Mouse (Mus musculus) forebrain, embryonic 14.5 days (tissue): ENCODE data around the gene Usp15. TPM values are rescaled to one million over a fixed set of nuclear protein-coding genes. Genes with fewer than 3 reads are reported as not detected.

Experiments used
- ATAC-seq: fragments of 200-750 bp; cut with Nextera tagmentation; 2 replicates; pipeline ENCODE4 v1.8.0; 2017; ENCODE audit warnings: mild to moderate bottlenecking, moderate library complexity
- DNase-seq: peaks from one replicate; pipeline ENCODE4 v3.0.0-alpha.2; 2015; ENCODE audit warnings: low spot score
- H3K27ac ChIP-seq: fragments of 300-500 bp; sonication (generic); 2 replicates; pipeline ENCODE4 v1.5.1; 2014; ENCODE audit warnings: low read depth, mild to moderate bottlenecking, control low read depth, low read length, moderate library complexity
- H3K27me3 ChIP-seq: fragments of 300-500 bp; sonication (generic); replicated peaks from 2 replicates; pipeline ENCODE4 v1.6.1; 2014; ENCODE audit warnings: low read length, control low read depth, mixed read lengths; ENCODE audit not compliant: control insufficient read depth, insufficient read depth
- H3K36me3 ChIP-seq: fragments of 300-500 bp; sonication (generic); 2 replicates; pipeline ENCODE4 v1.6.1; 2014; ENCODE audit warnings: low read length, control low read depth; ENCODE audit not compliant: control insufficient read depth, insufficient read depth
- H3K4me1 ChIP-seq: fragments of 300-500 bp; sonication (generic); 2 replicates; pipeline ENCODE4 v1.6.1; 2014; ENCODE audit warnings: antibody characterized with exemption, low read length, control low read depth; ENCODE audit not compliant: control insufficient read depth, insufficient read depth
- H3K4me2 ChIP-seq: fragments of 300-500 bp; sonication (generic); 2 replicates; pipeline ENCODE4 v1.6.1; 2014; ENCODE audit warnings: mild to moderate bottlenecking, control low read depth, low read length
- H3K4me3 ChIP-seq: fragments of 300-500 bp; sonication (generic); 2 replicates; pipeline ENCODE4 v1.5.1; 2014; ENCODE audit warnings: low read depth, low read length, control low read depth
- H3K9ac ChIP-seq: fragments of 300-500 bp; sonication (generic); 2 replicates; pipeline ENCODE4 v1.6.1; 2014; ENCODE audit warnings: mild to moderate bottlenecking, low read length, control low read depth, moderate library complexity
- H3K9me3 ChIP-seq: fragments of 300-500 bp; sonication (generic); replicated peaks from 2 replicates; pipeline ENCODE4 v1.6.1; 2016; ENCODE audit warnings: low read length, control low read depth, mixed read lengths; ENCODE audit not compliant: control insufficient read depth
- WGBS: fragments of 180-500 bp; shearing (Covaris S2); extraction: QIAGEN DNeasy Blood & Tissue Kit; methylation state at CpG from one replicate; pipeline ENCODE4 v1.1.7; 2014; 5-methylcytosine and 5-hydroxymethylcytosine counted together
- polyA plus RNA-seq: library from polyadenylated mRNA; unstranded; fragments of >200 nt; fragmentation: Nextera tagmentation; extraction: Ambion mirVana; gene quantifications from 2 replicates; pipeline ENCODE4 v1.2.1, GENCODE M21; 2014

Usp15 gene
- polyA plus RNA-seq, 1 experiment from 2014 or later: 63.9 TPM

- no peaks in the 10 kb centered on the region for H3K27me3 ChIP-seq
- peaks cover 12% of the 10 kb centered on the region for H3K4me1 ChIP-seq
- WGBS: under 1% methylated on average over 54 of the region's 58 CpGs
- peak within 1 kb of the TSS; percentile 63 for H3K27ac ChIP-seq
- no peaks in the 10 kb centered on the region for H3K9me3 ChIP-seq
- H3K9ac ChIP-seq: peak within 1 kb of the TSS; percentile 88
- ATAC-seq (peak; percentile 100), DNase-seq (peak; percentile 98)
- H3K4me3 ChIP-seq: peak within 1 kb of the TSS; percentile 89
- H3K4me2 ChIP-seq: peak within 1 kb of the TSS; percentile 74
- H3K36me3 ChIP-seq: peaks cover 3% of the 10 kb centered on the region; the same call in 1 of the 2 replicates
Observed at GRCm38 (mm10) chr10:123076245-123077023, 120.4 kb downstream of the Usp15 start, which contains the start of gene Mon2. Gene Mon2 (minus strand): TSS chr10:123076505.

- ATAC-seq: peak; percentile 77; the same call in 1 of the 2 replicates
- no peaks in the 10 kb centered on the region for H3K9me3 ChIP-seq
- no peak for DNase-seq
- peaks cover 3% of the 10 kb centered on the region; the same call in 1 of the 2 replicates for H3K36me3 ChIP-seq
- peak overlapping the region; percentile 89 for H3K4me3 ChIP-seq
- H3K4me2 ChIP-seq: peak overlapping the region; percentile 74
- peak overlapping the region; percentile 88 for H3K9ac ChIP-seq
- under 1% methylated on average over 44 of the region's 48 CpGs for WGBS
- no peaks in the 10 kb centered on the region for H3K27me3 ChIP-seq
- peak overlapping the region; percentile 63 for H3K27ac ChIP-seq
- H3K4me1 ChIP-seq: peaks cover 12% of the 10 kb centered on the region
Observed at GRCm38 (mm10) chr10:123075751-123076242, 121.0 kb downstream of the Usp15 start.

GRCm38 (mm10) chr10:123071997-123072396, 124.8 kb downstream of the Usp15 start:
- ATAC-seq (no peak), DNase-seq (no peak)
- Histone ChIP-seq H3K4me2 (no peak overlapping the region), H3K4me1 (peaks cover 11% of the 10 kb centered on the region), H3K9me3 (0 out of 2 replicates have a peak, but pooled peaks cover 3% of the 10 kb centered on the region), H3K27ac (no peak overlapping the region), H3K27me3 (no peaks in the 10 kb centered on the region), H3K4me3 (no peak overlapping the region), H3K9ac (no peak overlapping the region), H3K36me3 (peaks cover 7% of the 10 kb centered on the region; the same call in 1 of the 2 replicates)
- WGBS: 94% methylated on average over 2 of the region's 2 CpGs

- Histone ChIP-seq H3K36me3 (0 out of 2 replicates have a peak, but pooled peaks cover 5% of the 10 kb centered on the region), H3K9me3 (no peaks in the 10 kb centered on the region), H3K4me2 (no peak overlapping the region), H3K9ac (no peak overlapping the region), H3K4me3 (no peak overlapping the region), H3K4me1 (no peaks in the 10 kb centered on the region), H3K27me3 (no peaks in the 10 kb centered on the region), H3K27ac (no peak overlapping the region)
- DNase-seq: no peak
- ATAC-seq: no peak
- 90% methylated on average over 2 of the region's 2 CpGs for WGBS
Observed at GRCm38 (mm10) chr10:123063021-123063420, 133.8 kb downstream of the Usp15 start.

GRCm38 (mm10) chr10:123060831-123061230, 136.0 kb downstream of the Usp15 start:
- Histone ChIP-seq H3K27me3 (no peaks in the 10 kb centered on the region), H3K9me3 (no peaks in the 10 kb centered on the region), H3K4me1 (no peaks in the 10 kb centered on the region), H3K27ac (no peak overlapping the region), H3K4me2 (no peak overlapping the region), H3K9ac (no peak overlapping the region), H3K36me3 (0 out of 2 replicates have a peak, but pooled peaks cover 5% of the 10 kb centered on the region), H3K4me3 (no peak overlapping the region)
- WGBS: 92% methylated on average over 6 of the region's 6 CpGs
- DNase-seq: no peak
- ATAC-seq: no peak

- 96% methylated on average over 1 of the region's 1 CpGs for WGBS
- DNase-seq: no peak
Observed at GRCm38 (mm10) chr10:123057082-123057481, 139.7 kb downstream of the Usp15 start.

GRCm38 (mm10) chr10:123056463-123056862, 140.3 kb downstream of the Usp15 start:
- Histone ChIP-seq H3K4me3 (no peak overlapping the region), H3K36me3 (0 out of 2 replicates have a peak, but pooled peaks cover 5% of the 10 kb centered on the region), H3K9ac (no peak overlapping the region), H3K27me3 (no peaks in the 10 kb centered on the region), H3K4me2 (no peak overlapping the region), H3K27ac (no peak overlapping the region), H3K9me3 (no peaks in the 10 kb centered on the region), H3K4me1 (no peaks in the 10 kb centered on the region)
- DNase-seq (no peak), ATAC-seq (no peak)
- WGBS: 86% methylated on average over 10 of the region's 10 CpGs

More at GRCm38 (mm10) chr10:123057082-123057481, 139.7 kb downstream of the Usp15 start:
- Histone ChIP-seq H3K4me1 (no peaks in the 10 kb centered on the region), H3K27ac (no peak overlapping the region), H3K9me3 (no peaks in the 10 kb centered on the region), H3K9ac (no peak overlapping the region), H3K27me3 (no peaks in the 10 kb centered on the region), H3K4me2 (no peak overlapping the region), H3K4me3 (no peak overlapping the region), H3K36me3 (0 out of 2 replicates have a peak, but pooled peaks cover 5% of the 10 kb centered on the region)
- ATAC-seq: no peak

DNA sequence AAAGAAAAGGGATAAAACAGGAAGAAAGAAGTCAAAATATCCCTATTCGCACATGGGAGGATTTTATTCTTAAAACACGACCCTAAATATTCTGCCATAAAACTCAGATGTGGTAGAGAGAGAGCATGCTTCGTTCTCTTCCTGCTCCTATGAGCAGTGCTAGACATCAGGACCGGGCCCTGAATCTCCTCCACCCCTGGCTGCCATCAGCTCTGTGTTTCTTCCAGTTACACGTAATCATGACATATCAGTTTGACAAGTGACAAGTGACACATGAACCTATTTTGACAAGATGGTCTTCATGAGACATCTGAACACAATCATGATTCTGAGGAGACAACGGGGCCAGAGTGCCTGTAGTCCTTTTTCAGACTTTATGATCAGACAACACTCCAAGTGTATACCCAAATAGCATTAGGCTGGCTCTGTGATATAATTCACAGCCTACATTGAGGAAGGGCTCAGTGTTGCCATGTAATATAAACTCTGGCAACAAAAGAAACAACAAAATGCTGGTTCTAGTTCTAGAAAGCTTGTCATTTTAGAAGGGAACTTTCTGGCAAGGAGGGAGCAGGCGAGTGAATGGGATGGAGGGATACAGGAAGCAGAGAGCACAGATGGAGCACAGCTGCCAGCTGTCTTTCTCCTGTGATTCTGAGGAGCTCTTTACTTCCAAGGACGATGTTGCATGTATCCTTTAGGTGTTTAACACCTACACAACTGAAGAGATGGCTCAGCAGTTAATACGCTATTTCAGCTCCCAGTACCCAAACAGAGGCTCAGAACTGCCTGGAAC, 141.4 kb downstream of the Usp15 start:
- Histone ChIP-seq H3K27me3 (no peaks in the 10 kb centered on the region), H3K4me1 (no peaks in the 10 kb centered on the region), H3K36me3 (peaks cover 13% of the 10 kb centered on the region; the same call in 1 of the 2 replicates), H3K27ac (no peak overlapping the region), H3K9ac (no peak overlapping the region), H3K4me2 (no peak overlapping the region), H3K4me3 (no peak overlapping the region), H3K9me3 (no peaks in the 10 kb centered on the region)
- ATAC-seq: no peak
- WGBS: 87% methylated on average over 9 of the region's 9 CpGs
- no peak for DNase-seq
